Mouse (Mus musculus): Measurements from ENCODE around the gene Kcnj14.

Kcnj14 gene

GRCm38 (mm10) chr7:45796950-45797349 lies 27.6 kb downstream of the Kcnj14 start:
- no peak for DNase-seq (ENCODE audit: low spot score in 2 of 2)

- DNase-seq (ENCODE audit: low spot score in 2 of 2), result no peak
These were observed 29.6 kb downstream of the Kcnj14 start for GRCm38 (mm10) chr7:45794971-45795370.

GRCm38 (mm10) chr7:45793969-45794585 lies 30.5 kb downstream of the Kcnj14 start:
- DNase-seq (ENCODE audit: low spot score in 2 of 2), result no peak

- no peak for DNase-seq (ENCODE audit: low spot score in 2 of 2)
These were observed 31.3 kb downstream of the Kcnj14 start for GRCm38 (mm10) chr7:45793240-45793639.

GRCm38 (mm10) chr7:45791756-45792490 lies 32.7 kb downstream of the Kcnj14 start:
- no peak for DNase-seq (ENCODE audit: low spot score in 2 of 2)

GRCm38 (mm10) chr7:45790721-45791120 lies 33.9 kb downstream of the Kcnj14 start:
- no peak for DNase-seq (ENCODE audit: low spot score in 2 of 2)

- DNase-seq (ENCODE audit: low spot score in 2 of 2), result no peak
These were observed 36.9 kb downstream of the Kcnj14 start for GRCm38 (mm10) chr7:45787642-45788041.

- no peak for DNase-seq (ENCODE audit: low spot score in 2 of 2)
These were observed 37.7 kb downstream of the Kcnj14 start for GRCm38 (mm10) chr7:45786661-45787413.

- no peak for DNase-seq (ENCODE audit: low spot score in 2 of 2)
These were observed 38.4 kb downstream of the Kcnj14 start for GRCm38 (mm10) chr7:45786136-45786578.

- no peak for DNase-seq (ENCODE audit: low spot score in 2 of 2)
These were observed 39.0 kb downstream of the Kcnj14 start for GRCm38 (mm10) chr7:45785388-45786135.

GRCm38 (mm10) chr7:45784524-45785372 lies 39.8 kb downstream of the Kcnj14 start, which contains the start of gene Sult2b1:
Gene Sult2b1, minus strand, starts transcription at chr7:45784669.
- DNase-seq (ENCODE audit: low spot score in 2 of 2), result no peak

- DNase-seq (ENCODE audit: low spot score in 2 of 2), result peak in 1 of 2 experiments; percentile 51
These were observed 41.0 kb downstream of the Kcnj14 start, which contains the start of gene Lmtk3 for GRCm38 (mm10) chr7:45783511-45784091. Gene Lmtk3, plus strand, starts transcription at chr7:45783738.

GRCm38 (mm10) chr7:45782271-45782670 lies 42.3 kb downstream of the Kcnj14 start:
- DNase-seq (ENCODE audit: low spot score in 2 of 2), result no peak

- DNase-seq (ENCODE audit: low spot score in 2 of 2), result no peak
These were observed 45.4 kb downstream of the Kcnj14 start for GRCm38 (mm10) chr7:45779081-45779641.

- no peak for DNase-seq (ENCODE audit: low spot score in 2 of 2)
These were observed 49.3 kb downstream of the Kcnj14 start for GRCm38 (mm10) chr7:45775237-45775636.

GRCm38 (mm10) chr7:45771101-45771500 lies 53.5 kb downstream of the Kcnj14 start:
- no peak for DNase-seq (ENCODE audit: low spot score in 2 of 2)

GRCm38 (mm10) chr7:45770427-45771082 lies 54.0 kb downstream of the Kcnj14 start:
- DNase-seq (ENCODE audit: low spot score in 2 of 2), result no peak

GRCm38 (mm10) chr7:45767500-45767899 lies 57.1 kb downstream of the Kcnj14 start:
- no peak for DNase-seq (ENCODE audit: low spot score in 2 of 2)

- DNase-seq (ENCODE audit: low spot score in 2 of 2), result no peak
These were observed 57.8 kb downstream of the Kcnj14 start for GRCm38 (mm10) chr7:45766764-45767163.
